ENCODE assay signal across 12 mouse cellular contexts in the genomic region with DNA sequence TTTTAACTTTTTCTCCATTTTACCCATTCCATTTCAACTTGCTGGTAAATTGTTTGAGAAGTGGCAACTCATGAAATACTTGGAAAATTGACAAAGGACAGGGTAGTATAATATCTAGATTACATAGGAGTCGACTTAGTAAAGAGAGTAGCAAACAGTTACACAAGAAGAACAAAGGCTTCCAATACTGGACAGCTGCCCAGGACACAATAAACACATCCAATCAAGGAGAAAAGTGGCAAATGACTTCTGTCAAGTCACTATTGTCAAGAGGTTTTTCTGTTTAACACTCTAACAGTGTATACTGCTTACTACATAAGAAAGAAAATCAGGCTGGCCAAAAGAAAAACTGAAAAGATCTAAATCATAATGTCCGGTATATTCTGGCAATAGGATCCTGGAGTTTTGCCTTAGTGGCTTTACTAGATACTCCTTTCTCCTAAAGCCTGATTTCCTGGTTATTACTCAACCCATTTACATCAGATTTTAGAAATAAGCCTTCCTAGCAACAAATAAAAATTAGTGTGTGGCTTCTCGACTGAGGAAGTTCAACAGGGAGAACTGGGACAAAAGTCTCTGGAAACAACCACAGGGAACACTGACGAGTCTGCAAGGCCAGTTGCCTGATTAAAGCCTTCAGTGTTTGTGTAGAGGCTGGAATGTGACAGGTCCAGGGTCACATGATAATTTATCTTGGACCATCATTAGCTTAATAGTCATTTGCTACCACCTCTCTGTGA. TPM values are rescaled to one million over a fixed set of nuclear protein-coding genes. Genes with fewer than 3 reads are reported as not detected.
DNase-seq lines count a peak whose midpoint lies in the region; ATAC-seq and TF ChIP-seq lines count a peak whose summit lies in the region.
"Had no signal": no experiment of that assay in that cellular context is flagged by ENCODE, and none has a peak within 500 bp of the region (broad histone marks: within the 10 kb centered on the region; RNA-seq: fewer than 3 reads in every experiment).

No protein-coding gene starts in this region.

- 0 out of 2 replicates have a peak overlapping the region, but pooled peaks have one; percentile 71 for H3K4me3 ChIP-seq in hindbrain, embryonic 10.5 days
- no peak overlapping the region for H3K4me3 ChIP-seq in hindbrain, embryonic 12.5 days
- peak overlapping the region; percentile 77; the same call in 1 of the 2 replicates for H3K4me3 ChIP-seq in G1E (ENCODE audit: low read depth, low read length)
- no peak overlapping the region for H3K4me3 ChIP-seq in forebrain, embryonic 14.5 days (ENCODE audit: low read depth, low read length)
- H3K4me3 ChIP-seq in liver, postnatal 0 days (ENCODE audit: low read depth, low read length): peak overlapping the region; percentile 72; the same call in 1 of the 2 replicates

- WGBS in hindbrain, embryonic 10.5 days: 81% methylated on average over 4 of the region's 4 CpGs
- 77% methylated on average over 4 of the region's 4 CpGs for WGBS in hindbrain, embryonic 12.5 days
- 72% methylated on average over 4 of the region's 4 CpGs for WGBS in forebrain, embryonic 14.5 days
- 59% methylated on average over 4 of the region's 4 CpGs for whole genome bisulfite sequencing in liver, postnatal 0 days (ENCODE audit: insufficient replicate concordance)

- H3K9me3 ChIP-seq in hindbrain, embryonic 10.5 days: no peaks in the 10 kb centered on the region
- H3K9me3 ChIP-seq in hindbrain, embryonic 12.5 days (replicated peaks): no peaks in the 10 kb centered on the region
- no peaks in the 10 kb centered on the region for H3K9me3 ChIP-seq in G1E (replicated peaks)
- no peaks in the 10 kb centered on the region for H3K9me3 ChIP-seq in forebrain, embryonic 14.5 days (replicated peaks; ENCODE audit: control insufficient read depth, low read length)
- no peaks in the 10 kb centered on the region for H3K9me3 ChIP-seq in liver, postnatal 0 days (ENCODE audit: low read length)

- no peak for DNase-seq in hindbrain, embryonic 10.5 days (ENCODE audit: low spot score)
- DNase-seq in G1E (ENCODE audit: low spot score): no peak
- peak; percentile 3 for DNase-seq in forebrain, embryonic 14.5 days (ENCODE audit: low spot score)
- DNase-seq in liver, postnatal 0 days: no peak
- no peak for DNase-seq in layer of hippocampus, adult 18-20 months (ENCODE audit: low spot score in 2 of 2)
- no peak for DNase-seq in right cerebral cortex, postnatal 10 days (ENCODE audit: low spot score in 2 of 2)
- no peak for DNase-seq in cerebellum, adult 18-20 months
- DNase-seq: adrenal gland, postnatal 36 days; embryo, embryonic 11 days; gastrocnemius, postnatal 14 days; kidney, adult 18-20 months had no signal

- peaks cover 14% of the 10 kb centered on the region for H3K4me1 ChIP-seq in hindbrain, embryonic 10.5 days (replicated peaks)
- peaks cover 4% of the 10 kb centered on the region; the same call in 1 of the 2 replicates for H3K4me1 ChIP-seq in hindbrain, embryonic 12.5 days
- peaks cover 13% of the 10 kb centered on the region for H3K4me1 ChIP-seq in G1E (ENCODE audit: insufficient read depth, low read depth, low read length)
- H3K4me1 ChIP-seq in forebrain, embryonic 14.5 days (ENCODE audit: control insufficient read depth, insufficient read depth, low read length): no peaks in the 10 kb centered on the region; the same call in 1 of the 2 replicates
- peaks cover 10% of the 10 kb centered on the region for H3K4me1 ChIP-seq in liver, postnatal 0 days (ENCODE audit: insufficient read depth)

- ATAC-seq in hindbrain, embryonic 12.5 days (ENCODE audit: low FRiP score): no peak
- ATAC-seq in G1E (ENCODE audit: extremely low read depth, insufficient number of reproducible peaks, low FRiP score, poor library complexity, severe bottlenecking): no peak
- ATAC-seq in forebrain, embryonic 14.5 days: no peak
- no peak for ATAC-seq in liver, postnatal 0 days

- no peak for TF ChIP-seq CTCF in G1E (IDR thresholded peaks at IDR 0.05; ENCODE audit: low read depth, low read length)
- TF ChIP-seq CTCF in liver, postnatal 0 days (IDR thresholded peaks at IDR 0.05; ENCODE audit: low read depth): no peak

- TF ChIP-seq EP300 in liver, postnatal 0 days (IDR thresholded peaks at IDR 0.05; ENCODE audit: low read depth): no peak

- H3K4me2 ChIP-seq in hindbrain, embryonic 12.5 days (replicated peaks): no peak overlapping the region
- peak overlapping the region; percentile 67; the same call in 1 of the 2 replicates for H3K4me2 ChIP-seq in forebrain, embryonic 14.5 days (ENCODE audit: low read length)
- peak overlapping the region; percentile 82 for H3K4me2 ChIP-seq in liver, postnatal 0 days (ENCODE audit: low read depth, low read length)

- H3K27me3 ChIP-seq in hindbrain, embryonic 10.5 days (ENCODE audit: insufficient read depth, poor library complexity, severe bottlenecking): no peaks in the 10 kb centered on the region
- no peaks in the 10 kb centered on the region for H3K27me3 ChIP-seq in hindbrain, embryonic 12.5 days
- H3K27me3 ChIP-seq in G1E (ENCODE audit: insufficient read depth, low read length): no peaks in the 10 kb centered on the region
- no peaks in the 10 kb centered on the region for H3K27me3 ChIP-seq in forebrain, embryonic 14.5 days (replicated peaks; ENCODE audit: control insufficient read depth, insufficient read depth, low read length)
- H3K27me3 ChIP-seq in liver, postnatal 0 days (ENCODE audit: insufficient read depth, low read length): no peaks in the 10 kb centered on the region

- no peaks in the 10 kb centered on the region for H3K36me3 ChIP-seq in hindbrain, embryonic 10.5 days
- H3K36me3 ChIP-seq in hindbrain, embryonic 12.5 days: no peaks in the 10 kb centered on the region
- peaks cover 11% of the 10 kb centered on the region for H3K36me3 ChIP-seq in G1E (replicated peaks)
- H3K36me3 ChIP-seq in forebrain, embryonic 14.5 days (ENCODE audit: control insufficient read depth, insufficient read depth, low read length): no peaks in the 10 kb centered on the region
- H3K36me3 ChIP-seq in liver, postnatal 0 days (replicated peaks; ENCODE audit: insufficient read depth, low read length): no peaks in the 10 kb centered on the region

- H3K27ac ChIP-seq in hindbrain, embryonic 10.5 days: no peak overlapping the region
- no peak overlapping the region for H3K27ac ChIP-seq in hindbrain, embryonic 12.5 days
- no peak overlapping the region for H3K27ac ChIP-seq in forebrain, embryonic 14.5 days (ENCODE audit: low read depth, low read length)
- H3K27ac ChIP-seq in liver, postnatal 0 days (ENCODE audit: low read depth): peak overlapping the region; percentile 93

- H3K9ac ChIP-seq in hindbrain, embryonic 12.5 days: no peak overlapping the region
- H3K9ac ChIP-seq in forebrain, embryonic 14.5 days (ENCODE audit: low read length): no peak overlapping the region
- H3K9ac ChIP-seq in liver, postnatal 0 days (replicated peaks): no peak overlapping the region

RNA-seq across cellular contexts. Expression of gene Echdc1, which starts 1.3 kb away (rescaled TPM):
- polyA plus RNA-seq in hindbrain, embryonic 10.5 days (2016; fragmentation: Nextera tagmentation; extraction: Ambion mirVana): 20.2 and 27.8 TPM in 2 replicates
- polyA plus RNA-seq in hindbrain, embryonic 12.5 days (2016; fragmentation: Nextera tagmentation; extraction: Ambion mirVana): 21.6 and 21.8 TPM in 2 replicates
- total RNA-seq in G1E (2014; fragmentation: Nextera tagmentation) (39.5 and 41.3 TPM in 2 replicates), G1E (2017) (68.0 and 73.6 TPM in 2 replicates)
- polyA plus RNA-seq in G1E (2012): 2.5 and 3.7 TPM in 2 replicates
- 23.3 and 23.6 TPM in 2 replicates for polyA plus RNA-seq in forebrain, embryonic 14.5 days (2014; fragmentation: Nextera tagmentation; extraction: Ambion mirVana)
- polyA plus RNA-seq in liver, postnatal 0 days (2015; fragmentation: Nextera tagmentation; extraction: Ambion mirVana): 11.1 and 14.2 TPM in 2 replicates
- total RNA-seq in layer of hippocampus, adult 18-20 months (2021): 10 to 100 TPM; 32.8 to 35.3 TPM

RNA-seq across cellular contexts. Expression of gene Rnf146, which starts 50.6 kb away (rescaled TPM):
- polyA plus RNA-seq in hindbrain, embryonic 10.5 days (2016; fragmentation: Nextera tagmentation; extraction: Ambion mirVana): 44.8 and 48.9 TPM in 2 replicates
- polyA plus RNA-seq in hindbrain, embryonic 12.5 days (2016; fragmentation: Nextera tagmentation; extraction: Ambion mirVana): 66.6 and 78.4 TPM in 2 replicates
- total RNA-seq in G1E (2014; fragmentation: Nextera tagmentation) (52.1 and 61.7 TPM in 2 replicates), G1E (2017) (55.2 and 63.8 TPM in 2 replicates)
- polyA plus RNA-seq in G1E (2012): 6.8 and 7.0 TPM in 2 replicates
- 71.0 and 80.3 TPM in 2 replicates for polyA plus RNA-seq in forebrain, embryonic 14.5 days (2014; fragmentation: Nextera tagmentation; extraction: Ambion mirVana)
- polyA plus RNA-seq in liver, postnatal 0 days (2015; fragmentation: Nextera tagmentation; extraction: Ambion mirVana): 13.3 and 13.8 TPM in 2 replicates
- 100 to 1,000 TPM; 100 to 111 TPM for total RNA-seq in layer of hippocampus, adult 18-20 months (2021)

Comparison
In these comparisons a context has a peak if more than half of its experiments do, and no peak if none do; other contexts are left out.
1. H3K4me3 ChIP-seq: peak in hindbrain, embryonic 10.5 days (single experiment), G1E (single experiment) and liver, postnatal 0 days (single experiment); none in hindbrain, embryonic 12.5 days (single experiment) and forebrain, embryonic 14.5 days (single experiment).